Mouse (Mus musculus): ENCODE measurements around the gene Slc39a13.
"Not testable (repeated sequence)": the region's sequence is repeated elsewhere in the genome, so short reads cannot be mapped to it uniquely, and the experiment has no call there.

GRCm38 (mm10) chr2:91045805-91046204, 24.4 kb downstream of the Slc39a13 start:
- not testable (repeated sequence) for TF ChIP-seq POLR2A (IDR thresholded peaks at IDR 0.05; ENCODE audit: borderline replicate concordance, control insufficient read depth, low read depth, low read length); CTCF (IDR thresholded peaks at IDR 0.05; ENCODE audit: control insufficient read depth, insufficient read depth, low read length)
